In the genomic region with DNA sequence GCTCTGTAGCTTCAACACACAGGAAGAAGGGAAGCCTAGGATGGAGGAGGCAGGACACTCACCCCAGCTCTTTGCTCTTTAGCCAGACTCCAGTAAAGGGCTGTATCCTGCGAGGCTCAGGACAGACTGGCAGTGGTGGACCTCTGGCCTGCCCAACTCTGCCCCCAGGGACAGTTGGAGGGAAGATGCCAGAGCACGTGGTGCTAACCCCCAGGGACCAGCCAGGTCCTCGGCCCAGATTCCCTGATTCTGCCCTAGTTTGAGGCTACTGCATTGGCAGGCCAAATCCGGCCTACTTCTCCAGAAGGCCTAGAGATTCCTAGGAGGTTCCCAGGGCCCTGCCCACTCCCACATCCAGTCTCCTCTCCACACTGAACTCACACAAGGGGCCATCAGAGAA, we compare ENCODE assay signal across 10 mouse cellular contexts.
"Had no signal": no experiment of that assay in that cellular context is flagged by ENCODE, and none has a peak within 500 bp of the region (broad histone marks: within the 10 kb centered on the region; RNA-seq: fewer than 3 reads in every experiment).

No protein-coding gene starts in this region.

- H3K9ac ChIP-seq: limb, embryonic 13.5 days; liver, embryonic 14.5 days; midbrain, embryonic 13.5 days; stomach, embryonic 15.5 days had no signal

- H3K4me2 ChIP-seq: limb, embryonic 13.5 days; midbrain, embryonic 13.5 days; stomach, embryonic 15.5 days had no signal

- H3K36me3 ChIP-seq: limb, embryonic 13.5 days; midbrain, embryonic 13.5 days; stomach, embryonic 15.5 days had no signal

- ATAC-seq: midbrain, embryonic 13.5 days had no signal

- H3K27ac ChIP-seq: limb, embryonic 13.5 days; liver, embryonic 14.5 days; midbrain, embryonic 13.5 days; stomach, embryonic 15.5 days had no signal

- H3K4me1 ChIP-seq: limb, embryonic 13.5 days; stomach, embryonic 15.5 days had no signal

- H3K4me3 ChIP-seq: limb, embryonic 13.5 days; midbrain, embryonic 13.5 days; stomach, embryonic 15.5 days had no signal

- DNase-seq: kidney, postnatal 25 days; lung, adult 18-20 months; lung, postnatal 36 days; right cerebral cortex, postnatal 4 days; thymus, adult 2 months; thymus, postnatal 25 days had no signal

- H3K27me3 ChIP-seq: midbrain, embryonic 13.5 days; stomach, embryonic 15.5 days had no signal

- H3K9me3 ChIP-seq: limb, embryonic 13.5 days; midbrain, embryonic 13.5 days; stomach, embryonic 15.5 days had no signal
